Comparison of ENCODE assay signal across 21 mouse cellular contexts in genomic region chr6:125272228-125272785, GRCm38 (mm10). TPM values are rescaled to one million over a fixed set of nuclear protein-coding genes. Genes with fewer than 3 reads are reported as not detected.
A peak's percentile ranks its signal among the peaks of the same experiment; 100 is the strongest.
DNase-seq lines count a peak whose midpoint lies in the region; TF ChIP-seq lines count a peak whose summit lies in the region.
"Had no signal": no experiment of that assay in that cellular context is flagged by ENCODE, and none has a peak within 500 bp of the region (broad histone marks: within the 10 kb centered on the region; RNA-seq: fewer than 3 reads in every experiment).

No protein-coding gene starts in this region.

- intact Hi-C loops in heart, adult 2 months (cut with DNase I), result loop anchor here (5.0 kb wide), 3 partner anchors 105 to 225 kb away; partner anchors contain the start of genes Acrbp and Gapdh

- no peak for TF ChIP-seq EP300 in heart, adult 2 months (IDR thresholded peaks at IDR 0.05; ENCODE audit: insufficient read depth, low read depth, low read length)

- TF ChIP-seq POLR2A in heart, adult 2 months (IDR thresholded peaks at IDR 0.05; ENCODE audit: insufficient read depth, low read depth, low read length), result no peak
- no peak for TF ChIP-seq POLR2A in myocyte (IDR thresholded peaks at IDR 0.05; ENCODE audit: insufficient read length, low read depth)

- TF ChIP-seq CTCF in heart, adult 2 months (IDR thresholded peaks at IDR 0.05), result no peak
- no peak for TF ChIP-seq CTCF in layer of hippocampus, adult 2 months (conservative IDR thresholded peaks at IDR 0.05)

- H3K4me2 ChIP-seq in myocyte (ENCODE audit: low read depth), result peak overlapping the region; percentile 73

- H3ac ChIP-seq in myocyte (ENCODE audit: control insufficient read depth, insufficient read length), result no peak overlapping the region

- DNase-seq in heart, adult 2 months, result no peak
- no peak for DNase-seq in heart, adult 11 months
- no peak for DNase-seq in layer of hippocampus, adult 2 months (ENCODE audit: low spot score in 2 of 2)
- no peak for DNase-seq in layer of hippocampus, adult 18-20 months (ENCODE audit: low spot score in 2 of 2)
- no peak for DNase-seq in urinary bladder, postnatal 36 days (ENCODE audit: low spot score in 2 of 2)
- no peak for DNase-seq in frontal cortex, postnatal 25 days (ENCODE audit: low spot score in 2 of 2)

- no peaks in the 10 kb centered on the region for H3K36me3 ChIP-seq in heart, adult 2 months (ENCODE audit: control insufficient read depth, insufficient read depth, low read length)
- H3K36me3 ChIP-seq in myocyte (ENCODE audit: control insufficient read depth, insufficient read depth), result no peaks in the 10 kb centered on the region
- H3K36me3 ChIP-seq: neural tube, embryonic 12.5 days had no signal

- H3K79me2 ChIP-seq in heart, adult 2 months (replicated peaks; ENCODE audit: control insufficient read depth, insufficient read depth, low read length), result no peaks in the 10 kb centered on the region
- H3K79me2 ChIP-seq in myocyte (ENCODE audit: control insufficient read depth, insufficient read depth), result no peaks in the 10 kb centered on the region

- 64% methylated on average over 10 of the region's 10 CpGs for WGBS in heart, adult 2 months

- H3K27ac ChIP-seq in heart, adult 2 months, result peak overlapping the region; percentile 21; the same call in 1 of the 2 replicates
- peak overlapping the region; percentile 77; the same call in 1 of the 2 replicates for H3K27ac ChIP-seq in layer of hippocampus, adult 2 months
- H3K27ac ChIP-seq in brown adipose tissue, adult 24 weeks (replicated peaks; ENCODE audit: low read depth, low read length), result peak overlapping the region; percentile 87
- H3K27ac ChIP-seq: liver, embryonic 14.5 days; neural tube, embryonic 12.5 days had no signal

- no peak overlapping the region for H3K4me3 ChIP-seq in heart, adult 2 months
- no peak overlapping the region for H3K4me3 ChIP-seq in layer of hippocampus, adult 2 months
- no peak overlapping the region for H3K4me3 ChIP-seq in brown adipose tissue, adult 24 weeks (ENCODE audit: insufficient read depth, low read depth, low read length)
- no peak overlapping the region for H3K4me3 ChIP-seq in myocyte
- H3K4me3 ChIP-seq: neural tube, embryonic 12.5 days had no signal

- H3K4me1 ChIP-seq in heart, adult 2 months (ENCODE audit: control insufficient read depth, insufficient read depth, low read length), result no peaks in the 10 kb centered on the region; the same call in 1 of the 2 replicates
- H3K4me1 ChIP-seq in brown adipose tissue, adult 24 weeks (ENCODE audit: control insufficient read depth, insufficient read depth, insufficient read length, low read length), result no peaks in the 10 kb centered on the region
- H3K4me1 ChIP-seq: neural tube, embryonic 12.5 days had no signal

- no peaks in the 10 kb centered on the region for H3K27me3 ChIP-seq in heart, adult 2 months (ENCODE audit: control insufficient read depth, insufficient read depth, low read length)
- H3K27me3 ChIP-seq in myocyte (ENCODE audit: control insufficient read depth, insufficient read depth, insufficient read length), result no peaks in the 10 kb centered on the region
- H3K27me3 ChIP-seq: neural tube, embryonic 12.5 days had no signal

- no peak overlapping the region for H3K9ac ChIP-seq in heart, adult 2 months (ENCODE audit: low read depth, low read length)
- H3K9ac ChIP-seq: liver, embryonic 14.5 days; neural tube, embryonic 12.5 days had no signal

TF ChIP-seq in myocyte, 11 proteins besides CTCF, POLR2A, EP300 and RAD21:
- TF ChIP-seq MYOD1 (IDR thresholded peaks at IDR 0.05; ENCODE audit: control insufficient read depth in 1 of 3, insufficient read length in 2 of 3, low read depth in 2 of 3) (no peak), CEBPB (IDR thresholded peaks at IDR 0.05; ENCODE audit: insufficient read depth, poor library complexity, severe bottlenecking) (no peak), USF1 (IDR thresholded peaks at IDR 0.05; ENCODE audit: low read depth) (no peak), POLR2AphosphoS2 (IDR thresholded peaks at IDR 0.05; ENCODE audit: insufficient read length, low read depth) (no peak), REST (IDR thresholded peaks at IDR 0.05; ENCODE audit: insufficient read depth, insufficient read length) (no peak), TCF12 (IDR thresholded peaks at IDR 0.05; ENCODE audit: insufficient read depth, poor library complexity, severe bottlenecking) (no peak), SRF (IDR thresholded peaks at IDR 0.05; ENCODE audit: control insufficient read depth, insufficient read length, low read depth) (no peak), TCF3 (IDR thresholded peaks at IDR 0.05; ENCODE audit: insufficient read length, low read depth) (no peak), E2F4 (IDR thresholded peaks at IDR 0.05; ENCODE audit: insufficient read depth) (no peak), MYOG (IDR thresholded peaks at IDR 0.05; ENCODE audit: control insufficient read depth in 1 of 3, insufficient read depth in 1 of 3, insufficient read length in 2 of 3, low read depth in 2 of 3) (no peak), MAX (IDR thresholded peaks at IDR 0.05; ENCODE audit: low read depth) (no peak)
TF ChIP-seq in myocyte: peak in this region for 0.

RNA-seq across cellular contexts. Expression of gene Tuba3a, which starts 13.5 kb away (rescaled TPM):
- not detected for total RNA-seq in heart, adult 2 months (2021)
- polyA plus RNA-seq in heart, adult 2 months (2012; rRNA removed), result 0.82 and 0.92 TPM in 2 replicates
- not detected for total RNA-seq in layer of hippocampus, adult 2 months (2021)
- total RNA-seq in layer of hippocampus, adult 18-20 months (2021), result not detected
- polyA plus RNA-seq in brown adipose tissue, adult 24 weeks (2012; ENCODE audit: insufficient read depth, insufficient read length, missing spikeins), result not detected in 2 replicates
- not detected for polyA plus RNA-seq in myocyte (2012; fragmentation: generic; extraction: Trizol)
- total RNA-seq: adrenal gland, adult 18-20 months; heart, adult 8-10 months; layer of hippocampus, postnatal 14 days; left cerebral cortex, postnatal 36 days had no signal
- polyA plus RNA-seq: brain, embryonic 14.5 days; cerebellum, adult 2 months; cortical plate, adult 2 months; forebrain, embryonic 11.5 days; frontal cortex, adult 2 months; hindbrain, embryonic 11.5 days; liver, embryonic 14.5 days; midbrain, embryonic 16.5 days had no signal

RNA-seq across cellular contexts. Expression of gene Cd27, which starts 35.5 kb away (rescaled TPM):
- under 1 TPM; 0.41 to 0.42 TPM for total RNA-seq in heart, adult 2 months (2021)
- 0.67 and 2.2 TPM in 2 replicates for polyA plus RNA-seq in heart, adult 2 months (2012; rRNA removed)
- total RNA-seq in layer of hippocampus, adult 2 months (2021), result not detected
- not detected for total RNA-seq in layer of hippocampus, adult 18-20 months (2021)
- not detected in 2 replicates for polyA plus RNA-seq in brown adipose tissue, adult 24 weeks (2012; ENCODE audit: insufficient read depth, insufficient read length, missing spikeins)
- polyA plus RNA-seq in myocyte (2012; fragmentation: generic; extraction: Trizol), result 1.5 TPM
- total RNA-seq: layer of hippocampus, postnatal 14 days; left cerebral cortex, postnatal 36 days had no signal
- polyA plus RNA-seq: cerebellum, adult 2 months; cortical plate, adult 2 months had no signal

RNA-seq across cellular contexts. Expression of gene Tapbpl, which starts 40.6 kb away (rescaled TPM):
- total RNA-seq in heart, adult 2 months (2021), result 1 to 10 TPM; 4.1 to 6.6 TPM
- 7.4 and 7.6 TPM in 2 replicates for polyA plus RNA-seq in heart, adult 2 months (2012; rRNA removed)
- 1 to 10 TPM; 3.2 to 4.2 TPM for total RNA-seq in layer of hippocampus, adult 2 months (2021)
- 1 to 10 TPM; 4.1 to 4.4 TPM for total RNA-seq in layer of hippocampus, adult 18-20 months (2021)
- polyA plus RNA-seq in brown adipose tissue, adult 24 weeks (2012; ENCODE audit: insufficient read depth, insufficient read length, missing spikeins), result 16.1 and 24.1 TPM in 2 replicates
- polyA plus RNA-seq in myocyte (2012; fragmentation: generic; extraction: Trizol), result 6.5 TPM

RNA-seq across cellular contexts. Expression of gene Ltbr, which starts 41.4 kb away (rescaled TPM):
- total RNA-seq in heart, adult 2 months (2021), result 10 to 100 TPM; 28.2 to 28.8 TPM
- 34.8 and 36.5 TPM in 2 replicates for polyA plus RNA-seq in heart, adult 2 months (2012; rRNA removed)
- total RNA-seq in layer of hippocampus, adult 2 months (2021), result 1 to 10 TPM; 6.6 to 9.8 TPM
- 1 to 10 TPM; 6.5 to 7.4 TPM for total RNA-seq in layer of hippocampus, adult 18-20 months (2021)
- 30.9 and 34.5 TPM in 2 replicates for polyA plus RNA-seq in brown adipose tissue, adult 24 weeks (2012; ENCODE audit: insufficient read depth, insufficient read length, missing spikeins)
- 79.0 TPM for polyA plus RNA-seq in myocyte (2012; fragmentation: generic; extraction: Trizol)

RNA-seq across cellular contexts. Expression of gene Scnn1a, which starts 48.2 kb away (rescaled TPM):
- total RNA-seq in heart, adult 2 months (2021), result under 1 TPM; 0.37 to 0.75 TPM
- polyA plus RNA-seq in heart, adult 2 months (2012; rRNA removed), result 0.76 and 3.1 TPM in 2 replicates
- total RNA-seq in layer of hippocampus, adult 2 months (2021), result 1 to 10 TPM; 4.3 to 5.2 TPM
- 1 to 10 TPM; 3.6 to 6.6 TPM for total RNA-seq in layer of hippocampus, adult 18-20 months (2021)
- polyA plus RNA-seq in brown adipose tissue, adult 24 weeks (2012; ENCODE audit: insufficient read depth, insufficient read length, missing spikeins), result 0.88 and 1.1 TPM in 2 replicates
- polyA plus RNA-seq in myocyte (2012; fragmentation: generic; extraction: Trizol), result 0.20 TPM

Comparison
In these comparisons a context has a peak if more than half of its experiments do, and no peak if none do; other contexts are left out.
1. H3K27ac ChIP-seq: peak in every context shown above with its lines; median percentile 87 in brown adipose tissue, adult 24 weeks; 77 in layer of hippocampus, adult 2 months; 21 in heart, adult 2 months.